Mouse (Mus musculus): ENCODE measurements at regions not wholly inside any gene's neighbourhood (a gene's known extent, or its start where the extent isn't known, plus 50 kb on each side); places are given as distances from the start of the nearest gene placed in this dataset.

- no peak overlapping the region for H3K9ac ChIP-seq (ENCODE audit: insufficient read depth, low read depth)
- no peaks in the 10 kb centered on the region for H3K9me3 ChIP-seq (replicated peaks; ENCODE audit: low read length)
- no peak overlapping the region for H3K4me3 ChIP-seq (replicated peaks in 1 of 3; ENCODE audit: low read depth in 2 of 3, low read length in 2 of 3, poor library complexity in 1 of 3)
- H3K36me3 ChIP-seq (replicated peaks in 1 of 2; ENCODE audit: control insufficient read depth in 1 of 2, insufficient read depth in 1 of 2, low read length in 1 of 2) = no peaks in the 10 kb centered on the region
- H3K4me1 ChIP-seq (ENCODE audit: control insufficient read depth in 1 of 2, insufficient read depth in 2 of 2) = peaks cover 2 to 14% of the 10 kb centered on the region in 2 experiments; a peak in 2 of 4 replicates
- no peak for TF ChIP-seq MAX (IDR thresholded peaks at IDR 0.05; ENCODE audit: low read length)
- TF ChIP-seq PAX5 (IDR thresholded peaks at IDR 0.05; ENCODE audit: low read length) = no peak
- TF ChIP-seq ZMIZ1 (IDR thresholded peaks at IDR 0.05; ENCODE audit: low read depth, low read length) = no peak
- TF ChIP-seq RCOR1 (conservative IDR thresholded peaks at IDR 0.05; ENCODE audit: low read depth, low read length) = no peak
- no peak for TF ChIP-seq MAFK (IDR thresholded peaks at IDR 0.05; ENCODE audit: insufficient replicate concordance, low read length)
- no peak for TF ChIP-seq JUND (conservative IDR thresholded peaks at IDR 0.05; ENCODE audit: low read depth, low read length)
- no peaks in the 10 kb centered on the region for H3K27me3 ChIP-seq (replicated peaks)
- no peak for DNase-seq (ENCODE audit: extremely low read depth)
- H3K27ac ChIP-seq (ENCODE audit: insufficient read depth, low read depth) = no peak overlapping the region
- dilution Hi-C loops (cut with MboI; ENCODE audit: extremely low pct_ligation_motif_present, extremely low pct_unique_long_range_greater_than_20kb, low sequenced_read_pairs) (no loop called here), in situ Hi-C loops (cut with MboI; ENCODE audit: low pct_ligation_motif_present, low pct_unique_long_range_greater_than_20kb, low sequenced_read_pairs) (no loop called here)
- H3K4me2 ChIP-seq (ENCODE audit: insufficient read depth, low read depth, poor library complexity, severe bottlenecking) = no peak overlapping the region
- H3K79me2 ChIP-seq (replicated peaks; ENCODE audit: control insufficient read depth, extremely low read depth, insufficient read depth, poor library complexity, severe bottlenecking) = no peaks in the 10 kb centered on the region
Observed at GRCm38 (mm10) chr10:21672171-21672570, 79.2 kb downstream of the 1700020N01Rik start.

- H3K36me3 ChIP-seq (replicated peaks in 1 of 2; ENCODE audit: control insufficient read depth in 1 of 2, insufficient read depth in 1 of 2, low read length in 1 of 2) = no peaks in the 10 kb centered on the region
- TF ChIP-seq MAFK (IDR thresholded peaks at IDR 0.05; ENCODE audit: insufficient replicate concordance, low read length) = no peak
- TF ChIP-seq E2F4 (IDR thresholded peaks at IDR 0.05; ENCODE audit: insufficient replicate concordance, low read depth, low read length) = no peak
- TF ChIP-seq IRF4 (IDR thresholded peaks at IDR 0.05; ENCODE audit: low read depth, low read length) = no peak
- no peak for TF ChIP-seq SMC3 (IDR thresholded peaks at IDR 0.05; ENCODE audit: low read depth, low read length)
- no peak for TF ChIP-seq TBP (conservative IDR thresholded peaks at IDR 0.05; ENCODE audit: low read depth, low read length)
- TF ChIP-seq MXI1 (IDR thresholded peaks at IDR 0.05; ENCODE audit: low read depth, low read length) = no peak
- TF ChIP-seq CHD2 (IDR thresholded peaks at IDR 0.05; ENCODE audit: low read length) = no peak
- TF ChIP-seq POLR2AphosphoS2 (IDR thresholded peaks at IDR 0.05; ENCODE audit: low read depth, low read length) = no peak
- TF ChIP-seq MAZ (IDR thresholded peaks at IDR 0.05; ENCODE audit: low read depth, low read length) = no peak
- H3K4me3 ChIP-seq (replicated peaks in 1 of 3; ENCODE audit: low read depth in 2 of 3, low read length in 2 of 3, poor library complexity in 1 of 3) = no peak overlapping the region
- no peaks in the 10 kb centered on the region for H3K9me3 ChIP-seq (replicated peaks; ENCODE audit: low read length)
- in situ Hi-C loops (cut with MboI; ENCODE audit: low pct_ligation_motif_present, low pct_unique_long_range_greater_than_20kb, low sequenced_read_pairs) (no loop called here), dilution Hi-C loops (cut with MboI; ENCODE audit: extremely low pct_ligation_motif_present, extremely low pct_unique_long_range_greater_than_20kb, low sequenced_read_pairs) (no loop called here)
- H3K9ac ChIP-seq (ENCODE audit: insufficient read depth, low read depth) = no peak overlapping the region
- H3K4me2 ChIP-seq (ENCODE audit: insufficient read depth, low read depth, poor library complexity, severe bottlenecking) = no peak overlapping the region
- no peak overlapping the region for H3K27ac ChIP-seq (ENCODE audit: insufficient read depth, low read depth)
- H3K4me1 ChIP-seq (ENCODE audit: control insufficient read depth in 1 of 2, insufficient read depth in 2 of 2) = peaks cover 2 to 14% of the 10 kb centered on the region in 2 experiments; a peak in 2 of 4 replicates
- H3K79me2 ChIP-seq (replicated peaks; ENCODE audit: control insufficient read depth, extremely low read depth, insufficient read depth, poor library complexity, severe bottlenecking) = no peaks in the 10 kb centered on the region
- DNase-seq (ENCODE audit: extremely low read depth) = no peak
- no peaks in the 10 kb centered on the region for H3K27me3 ChIP-seq (replicated peaks)
Observed at GRCm38 (mm10) chr10:21672666-21673065, 79.7 kb downstream of the 1700020N01Rik start.

DNA sequence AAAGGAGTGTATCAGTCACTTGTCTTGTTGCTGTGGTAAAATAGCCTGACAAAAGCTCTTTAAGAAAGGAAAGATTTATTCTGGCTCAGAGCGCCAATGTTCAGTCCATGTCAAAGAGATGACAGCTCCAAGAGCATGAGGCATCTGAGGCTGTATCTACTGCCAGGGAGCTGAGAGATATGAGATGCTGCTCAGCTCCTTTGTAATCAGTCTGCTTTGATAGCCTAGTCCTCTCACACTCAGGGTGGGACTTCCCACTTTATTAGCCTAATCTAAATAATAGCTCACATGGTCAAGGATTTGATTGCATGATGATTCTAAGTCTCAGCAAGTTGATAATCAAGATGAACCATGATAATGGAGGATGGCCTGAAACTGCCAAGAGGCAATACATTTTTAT lies 80.9 kb downstream of the 1700020N01Rik start:
- DNase-seq (ENCODE audit: extremely low read depth) = no peak
- Histone ChIP-seq H3K79me2 (replicated peaks; ENCODE audit: control insufficient read depth, extremely low read depth, insufficient read depth, poor library complexity, severe bottlenecking) (no peaks in the 10 kb centered on the region), H3K4me3 (replicated peaks in 1 of 3; ENCODE audit: low read depth in 2 of 3, low read length in 2 of 3, poor library complexity in 1 of 3) (no peak overlapping the region), H3K27ac (ENCODE audit: insufficient read depth, low read depth) (no peak overlapping the region), H3K9me3 (replicated peaks; ENCODE audit: low read length) (no peaks in the 10 kb centered on the region), H3K9ac (ENCODE audit: insufficient read depth, low read depth) (no peak overlapping the region), H3K4me1 (ENCODE audit: control insufficient read depth in 1 of 2, insufficient read depth in 2 of 2) (peaks cover 2 to 14% of the 10 kb centered on the region in 2 experiments; a peak in 2 of 4 replicates), H3K4me2 (ENCODE audit: insufficient read depth, low read depth, poor library complexity, severe bottlenecking) (no peak overlapping the region), H3K36me3 (replicated peaks in 1 of 2; ENCODE audit: control insufficient read depth in 1 of 2, insufficient read depth in 1 of 2, low read length in 1 of 2) (no peaks in the 10 kb centered on the region), H3K27me3 (replicated peaks) (no peaks in the 10 kb centered on the region)
- dilution Hi-C loops (cut with MboI; ENCODE audit: extremely low pct_ligation_motif_present, extremely low pct_unique_long_range_greater_than_20kb, low sequenced_read_pairs) = no loop called here
- no peak for TF ChIP-seq MEF2A (IDR thresholded peaks at IDR 0.05; ENCODE audit: borderline replicate concordance, low read depth, low read length)
- no peak for TF ChIP-seq HCFC1 (IDR thresholded peaks at IDR 0.05; ENCODE audit: low read depth, low read length)
- TF ChIP-seq EP300 (IDR thresholded peaks at IDR 0.05; ENCODE audit: low read length) = no peak
- TF ChIP-seq NRF1 (IDR thresholded peaks at IDR 0.05; ENCODE audit: low read depth, low read length) = no peak
- TF ChIP-seq JUND (conservative IDR thresholded peaks at IDR 0.05; ENCODE audit: low read depth, low read length) = no peak
- no peak for TF ChIP-seq IRF4 (IDR thresholded peaks at IDR 0.05; ENCODE audit: low read depth, low read length)
- no peak for TF ChIP-seq CTCF (conservative IDR thresholded peaks at IDR 0.05 in 1 of 2, IDR thresholded peaks at IDR 0.05 in 1 of 2; ENCODE audit: low read depth in 2 of 2, low read length in 2 of 2)
- no peak for TF ChIP-seq MAFK (IDR thresholded peaks at IDR 0.05; ENCODE audit: insufficient replicate concordance, low read length)
- no peak for TF ChIP-seq KAT2A (IDR thresholded peaks at IDR 0.05; ENCODE audit: insufficient replicate concordance, low read length)
- no peak for TF ChIP-seq JUN (IDR thresholded peaks at IDR 0.05; ENCODE audit: insufficient read depth, low read depth, low read length)
- TF ChIP-seq ELF1 (IDR thresholded peaks at IDR 0.05; ENCODE audit: low read depth, low read length) = no peak
- TF ChIP-seq ZKSCAN1 (IDR thresholded peaks at IDR 0.05; ENCODE audit: borderline replicate concordance, low read depth, low read length) = no peak
- TF ChIP-seq POLR2AphosphoS2 (IDR thresholded peaks at IDR 0.05; ENCODE audit: low read depth, low read length) = no peak
- no peak for TF ChIP-seq PAX5 (IDR thresholded peaks at IDR 0.05; ENCODE audit: low read length)
- TF ChIP-seq SMC3 (IDR thresholded peaks at IDR 0.05; ENCODE audit: low read depth, low read length) = no peak
- in situ Hi-C loops (cut with MboI; ENCODE audit: low pct_ligation_motif_present, low pct_unique_long_range_greater_than_20kb, low sequenced_read_pairs) = no loop called here

All from CH12.LX (cell line).